In genomic region chr19:42756671-42757070, GRCm38 (mm10) we compare ENCODE assay signal across 20 mouse cellular contexts. TPM values are rescaled to one million over a fixed set of nuclear protein-coding genes. Genes with fewer than 3 reads are reported as not detected.
DNase-seq lines count a peak whose midpoint lies in the region; ATAC-seq and TF ChIP-seq lines count a peak whose summit lies in the region.
"Had no signal": no experiment of that assay in that cellular context is flagged by ENCODE, and none has a peak within 500 bp of the region (broad histone marks: within the 10 kb centered on the region; RNA-seq: fewer than 3 reads in every experiment).

No protein-coding gene starts in this region.

- no peak for TF ChIP-seq EP300 in lung, postnatal 0 days (IDR thresholded peaks at IDR 0.05)

- H3K27me3 ChIP-seq in lung, postnatal 0 days (replicated peaks; ENCODE audit: insufficient read depth, low read length) = no peaks in the 10 kb centered on the region
- H3K27me3 ChIP-seq: embryonic facial prominence, embryonic 12.5 days; forebrain, embryonic 15.5 days; hindbrain, embryonic 12.5 days had no signal

- H3K4me1 ChIP-seq in lung, postnatal 0 days (ENCODE audit: insufficient read depth, low read depth, low read length) = peaks cover 5% of the 10 kb centered on the region; the same call in 1 of the 2 replicates

- H3K27ac ChIP-seq in lung, postnatal 0 days (ENCODE audit: low read length) = no peak overlapping the region
- no peak overlapping the region for H3K27ac ChIP-seq in gastrocnemius, adult 2 months
- H3K27ac ChIP-seq: embryonic facial prominence, embryonic 12.5 days; forebrain, embryonic 15.5 days; heart, embryonic 10.5 days; hindbrain, embryonic 12.5 days had no signal

- intact Hi-C loops in gastrocnemius, adult 2 months (cut with DNase I) = no loop called here

- no peaks in the 10 kb centered on the region for H3K36me3 ChIP-seq in lung, postnatal 0 days (ENCODE audit: insufficient read depth, low read length)
- H3K36me3 ChIP-seq: embryonic facial prominence, embryonic 12.5 days; forebrain, embryonic 15.5 days; heart, embryonic 10.5 days had no signal

- no peak overlapping the region for H3K4me3 ChIP-seq in lung, postnatal 0 days (ENCODE audit: low read depth, low read length)
- no peak overlapping the region for H3K4me3 ChIP-seq in gastrocnemius, adult 2 months
- H3K4me3 ChIP-seq: embryonic facial prominence, embryonic 12.5 days; forebrain, embryonic 15.5 days; heart, embryonic 10.5 days; hindbrain, embryonic 12.5 days had no signal

- no peak overlapping the region for H3K4me2 ChIP-seq in lung, postnatal 0 days (replicated peaks; ENCODE audit: low read depth, low read length)
- H3K4me2 ChIP-seq: embryonic facial prominence, embryonic 12.5 days; forebrain, embryonic 15.5 days; hindbrain, embryonic 12.5 days had no signal

- no peak for TF ChIP-seq CTCF in lung, postnatal 0 days (IDR thresholded peaks at IDR 0.05)
- TF ChIP-seq CTCF in gastrocnemius, adult 2 months (IDR thresholded peaks at IDR 0.05) = no peak

- H3K9me3 ChIP-seq in lung, postnatal 0 days (ENCODE audit: low read length) = no peaks in the 10 kb centered on the region
- H3K9me3 ChIP-seq: embryonic facial prominence, embryonic 12.5 days; forebrain, embryonic 15.5 days; heart, embryonic 10.5 days; hindbrain, embryonic 12.5 days had no signal

- peak; percentile 54 for DNase-seq in adrenal gland, adult 2 months
- DNase-seq in adrenal gland, adult 8-10 months = no peak
- DNase-seq in lung, postnatal 0 days (ENCODE audit: low spot score) = peak; percentile 44
- no peak for DNase-seq in lung, postnatal 14 days
- DNase-seq in 416B (ENCODE audit: low read depth) (peak; percentile 55), MN1 (ENCODE audit: low spot score) (no peak)
- no peak for DNase-seq in gastrocnemius, adult 2 months
- DNase-seq: cerebellum, adult 11-12 months; cerebellum, adult 9-10 months; cerebellum, postnatal 25 days; gastrocnemius, postnatal 10 days; heart, adult 18-20 months; heart, postnatal 10 days; heart, postnatal 4 days had no signal

- ATAC-seq in lung, postnatal 0 days = peak; percentile 18; the same call in 1 of the 2 replicates
- ATAC-seq: forebrain, embryonic 15.5 days; hindbrain, embryonic 16.5 days had no signal

- WGBS in lung, postnatal 0 days = 61% methylated on average over 6 of the region's 6 CpGs

- H3K9ac ChIP-seq in lung, postnatal 0 days (replicated peaks; ENCODE audit: low read depth) = no peak overlapping the region
- H3K9ac ChIP-seq: embryonic facial prominence, embryonic 12.5 days; forebrain, embryonic 15.5 days; hindbrain, embryonic 12.5 days had no signal

RNA-seq across cellular contexts. Expression of gene Pyroxd2, which starts 4.1 kb away (rescaled TPM):
- total RNA-seq in adrenal gland, adult 2 months (2021) = 10 to 100 TPM; 26.5 to 32.0 TPM
- polyA plus RNA-seq in adrenal gland, adult 2 months (2012; rRNA removed) = 40.8 and 49.4 TPM in 2 replicates
- total RNA-seq in adrenal gland, adult 8-10 months (2022) = 10 to 100 TPM; 37.8 to 64.5 (median 50.9) TPM
- polyA plus RNA-seq in lung, postnatal 0 days (2015; fragmentation: Nextera tagmentation; extraction: Ambion mirVana) = 3.8 and 4.3 TPM in 2 replicates
- 1 to 10 TPM in 1 of 2 experiments, under 1 TPM in 1; 0.48 to 1.4 TPM for total RNA-seq in gastrocnemius, adult 2 months (2021)
- total RNA-seq: ES-E14 had no signal

RNA-seq across cellular contexts. Expression of gene Hps1, which starts 23.1 kb away (rescaled TPM):
- 10 to 100 TPM; 25.7 to 29.1 TPM for total RNA-seq in adrenal gland, adult 2 months (2021)
- 185 and 307 TPM in 2 replicates for polyA plus RNA-seq in adrenal gland, adult 2 months (2012; rRNA removed)
- total RNA-seq in adrenal gland, adult 8-10 months (2022) = 10 to 100 TPM; 28.8 to 37.8 (median 31.0) TPM
- polyA plus RNA-seq in lung, postnatal 0 days (2015; fragmentation: Nextera tagmentation; extraction: Ambion mirVana) = 8.0 and 8.8 TPM in 2 replicates
- under 1 TPM; 0.50 to 0.59 TPM for total RNA-seq in gastrocnemius, adult 2 months (2021)

Comparison
In these comparisons a context has a peak if more than half of its experiments do, and no peak if none do; other contexts are left out.
1. DNase-seq: peak in adrenal gland, adult 2 months (single experiment), lung, postnatal 0 days (single experiment) and 416B (single experiment); none in adrenal gland, adult 8-10 months (single experiment), lung, postnatal 14 days (single experiment), MN1 (single experiment) and gastrocnemius, adult 2 months (single experiment).
2. RNA of gene Pyroxd2, which starts 4.1 kb away (total RNA-seq): 37.8 to 64.5 TPM in adrenal gland, adult 8-10 months and 26.5 to 32.0 TPM in adrenal gland, adult 2 months; 0.48 to 1.4 TPM in gastrocnemius, adult 2 months; every median in the first group is over 10 times any median in the second.
3. RNA of gene Hps1, which starts 23.1 kb away (total RNA-seq): 28.8 to 37.8 TPM in adrenal gland, adult 8-10 months and 25.7 to 29.1 TPM in adrenal gland, adult 2 months; 0.50 to 0.59 TPM in gastrocnemius, adult 2 months; every median in the first group is over 10 times any median in the second.